Mouse (Mus musculus): Measurements from ENCODE around the gene Slc29a1.

GRCm38 (mm10) chr17:45588370-45588769, 11.0 kb downstream of the Slc29a1 start:
- TF ChIP-seq CTCF (IDR thresholded peaks at IDR 0.05; ENCODE audit: borderline replicate concordance, extremely low read depth, insufficient read depth, insufficient read length) (no peak), POLR2A (IDR thresholded peaks at IDR 0.05; ENCODE audit: borderline replicate concordance, extremely low read depth, insufficient read depth, insufficient read length, poor library complexity, severe bottlenecking) (no peak)
